Mouse (Mus musculus) hematopoietic stem cell, adult 5-6 weeks (primary cell): ENCODE measurements around the gene Pcdh9. TPM values are rescaled to one million over a fixed set of nuclear protein-coding genes. Genes with fewer than 3 reads are reported as not detected.

ENCODE experiments used
- ATAC-seq, 2 experiments: fragments of 125-278 bp in 1 of 2; replicated peaks in 1 of 2; 2 replicates each; pipeline ENCODE4 v1.8.0; 2016 to 2017; ENCODE audit warnings: inconsistent platforms in 2 of 2, mild to moderate bottlenecking in 2 of 2, moderate number of reproducible peaks in 2 of 2, low read depth in 1 of 2, moderate TSS enrichment in 1 of 2; ENCODE audit not compliant: low FRiP score in 2 of 2, poor library complexity in 2 of 2, severe bottlenecking in 2 of 2, insufficient read depth in 1 of 2, low TSS enrichment in 1 of 2
- total RNA-seq: library from RNA; stranded (forward); fragments of 172-1452, 232-1000 nt; gene quantifications from 2 replicates; pipeline ENCODE4 v1.2.3, GENCODE M21; 2017

Gene Pcdh9
- total RNA-seq, 1 experiment from 2014 or later, result not detected

- ATAC-seq, result no peak
These were observed 63.3 kb downstream of the Pcdh9 start for GRCm38 (mm10) chr14:93827159-93827558.

DNA sequence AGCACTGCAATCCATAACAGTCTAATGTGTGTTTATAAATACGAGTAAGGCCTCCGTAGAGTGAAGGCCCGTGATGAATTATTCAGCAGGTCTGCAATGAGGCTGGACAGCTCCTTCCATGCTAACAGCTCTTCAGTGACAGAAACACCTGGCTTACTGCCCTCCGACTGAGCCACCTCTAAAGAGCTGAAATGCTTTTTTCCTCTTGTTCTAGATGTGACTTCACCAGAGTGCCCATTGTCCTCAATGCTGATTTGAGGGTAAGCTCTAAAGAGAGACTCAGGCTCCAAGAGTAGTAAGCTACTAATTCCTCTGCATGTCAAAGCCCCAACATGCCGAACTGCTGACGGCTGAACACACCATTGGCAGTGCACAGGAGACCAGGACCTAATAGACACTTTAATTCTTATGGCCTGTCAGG, 64.4 kb downstream of the Pcdh9 start:
- ATAC-seq, result no peak

GRCm38 (mm10) chr14:93818845-93819244, 71.6 kb downstream of the Pcdh9 start:
- no peak for ATAC-seq

GRCm38 (mm10) chr14:93817591-93817990, 72.9 kb downstream of the Pcdh9 start:
- no peak for ATAC-seq

- ATAC-seq, result no peak
These were observed 95.9 kb downstream of the Pcdh9 start for GRCm38 (mm10) chr14:93794530-93794929.

DNA sequence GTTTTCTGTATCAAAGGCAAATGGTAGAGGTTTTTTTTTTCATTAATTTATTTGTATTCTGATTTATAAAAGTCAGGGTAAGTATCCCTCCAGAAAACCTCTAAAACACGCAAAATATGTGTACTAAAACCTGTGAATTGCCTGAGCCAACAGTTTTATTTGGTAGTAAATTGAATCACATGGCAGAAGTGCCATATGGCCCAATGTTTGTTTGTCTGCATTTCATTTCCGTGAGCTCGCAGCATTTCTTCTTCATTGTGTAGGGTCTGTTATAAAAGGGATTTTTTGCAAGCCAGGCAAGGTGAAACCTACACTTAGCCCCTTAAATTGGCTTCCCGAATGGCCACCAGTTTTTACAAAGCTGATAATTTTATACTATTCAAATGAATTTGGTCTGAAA, 104.2 kb downstream of the Pcdh9 start:
- no peak for ATAC-seq

DNA sequence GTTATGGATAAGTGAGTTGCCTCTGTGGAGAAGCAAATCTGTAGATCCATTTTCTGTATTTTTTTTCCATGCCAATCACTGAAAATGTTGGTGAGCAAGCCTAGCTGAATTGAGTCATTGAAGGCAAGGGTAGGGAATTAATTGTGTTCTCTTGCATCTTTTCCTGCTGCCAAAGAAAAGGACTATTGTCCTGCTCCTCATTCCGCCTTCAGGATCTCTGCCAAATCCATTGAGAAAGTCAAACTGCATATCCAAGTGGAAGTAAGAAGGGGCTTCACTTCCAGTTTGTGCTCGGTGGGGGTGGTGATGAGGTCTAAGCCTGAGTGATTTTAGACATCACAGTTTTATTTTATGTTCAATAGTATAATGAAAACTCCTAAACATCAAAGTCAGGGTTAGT, 105.4 kb downstream of the Pcdh9 start:
- no peak for ATAC-seq

- no peak for ATAC-seq
These were observed 127.6 kb downstream of the Pcdh9 start for GRCm38 (mm10) chr14:93762855-93763254.

DNA sequence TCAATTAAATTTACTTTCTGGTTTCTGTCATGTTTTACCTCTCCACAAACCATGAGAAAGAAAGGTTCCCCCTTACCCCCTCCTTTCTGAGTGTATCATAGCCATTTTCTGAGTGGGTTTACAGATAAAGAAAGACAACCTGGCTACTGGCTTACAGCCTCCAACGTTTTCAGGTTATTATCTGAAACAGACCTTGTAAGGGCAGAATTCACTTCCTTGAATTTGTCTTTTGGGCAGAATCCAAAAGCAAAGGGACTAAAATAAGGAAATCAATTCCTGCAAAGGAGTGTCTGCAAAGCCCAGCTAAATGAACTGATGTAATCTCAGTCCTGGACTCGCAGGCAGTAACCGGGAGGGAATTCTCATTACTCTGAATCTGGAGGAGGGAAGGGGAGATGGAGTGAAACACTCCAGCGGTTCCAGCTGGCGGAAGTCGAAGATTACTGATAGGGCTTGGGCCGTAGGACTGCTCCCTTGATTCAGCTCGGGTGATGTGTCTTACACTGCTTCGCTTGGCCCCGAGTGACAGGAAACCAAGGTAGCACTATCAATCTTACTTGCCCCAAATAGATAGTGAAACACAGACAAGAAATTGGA, 156.3 kb downstream of the Pcdh9 start:
- no peak for ATAC-seq

GRCm38 (mm10) chr14:93725798-93726197, 164.7 kb downstream of the Pcdh9 start:
- no peak for ATAC-seq

- no peak for ATAC-seq
These were observed 171.3 kb downstream of the Pcdh9 start for GRCm38 (mm10) chr14:93719208-93719607.

DNA sequence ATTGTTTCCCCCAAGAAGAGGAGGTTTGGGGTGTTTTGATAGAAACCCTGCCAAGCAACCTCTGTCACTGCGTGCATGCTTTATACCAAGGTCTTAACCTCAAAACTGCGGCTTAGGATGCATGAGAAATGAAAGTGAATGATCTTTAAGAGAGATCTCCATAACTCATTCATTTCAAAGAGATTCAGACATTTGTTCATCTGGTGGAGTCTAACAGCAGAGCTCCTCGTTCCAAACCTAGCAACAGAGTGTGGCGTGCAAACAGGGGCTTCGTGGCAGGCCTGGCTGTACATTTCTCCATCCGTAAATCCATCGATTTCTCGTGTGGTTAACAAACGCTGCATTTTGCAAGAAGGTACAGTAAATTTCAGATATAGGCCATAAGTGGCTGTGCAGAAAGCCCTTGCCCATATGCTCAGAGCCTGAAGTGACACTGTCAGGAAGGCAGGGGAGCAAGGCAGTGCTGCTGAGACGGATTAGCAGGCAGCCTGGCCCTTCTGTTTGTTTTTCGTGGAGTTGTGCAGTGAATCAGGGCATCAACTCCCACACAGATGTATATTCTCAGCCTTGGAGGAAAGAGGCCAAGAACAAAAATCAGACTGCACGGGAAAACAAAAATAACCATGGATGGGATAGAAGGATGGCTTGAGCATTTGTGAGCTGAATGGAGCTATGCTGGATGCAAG, 177.1 kb downstream of the Pcdh9 start:
- no peak for ATAC-seq

- no peak for ATAC-seq
These were observed 181.8 kb downstream of the Pcdh9 start for GRCm38 (mm10) chr14:93708651-93709050.

DNA sequence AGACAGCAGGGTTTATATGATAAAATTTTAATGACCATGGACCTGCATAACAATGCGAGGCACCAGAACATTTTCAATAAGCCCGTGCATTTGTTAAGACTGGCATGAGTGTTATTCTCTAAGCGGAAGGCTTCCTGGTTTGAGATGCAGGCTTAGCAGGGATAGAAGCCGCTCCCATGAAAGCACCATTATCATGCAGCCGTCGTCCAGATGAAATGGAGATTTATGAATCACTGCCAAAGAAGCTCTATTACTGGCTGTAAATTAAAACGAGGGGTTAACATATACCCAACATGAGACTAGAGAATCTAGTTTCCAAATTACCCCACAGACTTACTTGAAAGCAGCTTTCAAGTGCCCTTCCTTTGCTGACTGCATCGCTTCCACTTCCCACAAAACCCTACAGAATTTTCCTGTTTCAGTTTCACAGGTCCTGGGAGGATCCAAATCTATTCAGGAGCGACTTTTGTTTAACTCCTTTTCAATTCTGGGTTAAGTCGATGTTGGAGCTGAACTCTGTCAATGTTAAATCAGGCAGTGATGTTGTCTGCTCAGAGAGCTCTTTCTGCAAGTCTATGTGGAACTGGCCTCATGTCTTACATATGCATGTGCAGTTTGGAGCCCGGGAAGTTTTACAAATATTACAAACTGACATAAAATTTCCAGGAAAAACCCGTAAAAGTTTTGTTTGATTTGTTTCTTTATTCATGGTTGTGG, 188.9 kb downstream of the Pcdh9 start:
- no peak for ATAC-seq

DNA sequence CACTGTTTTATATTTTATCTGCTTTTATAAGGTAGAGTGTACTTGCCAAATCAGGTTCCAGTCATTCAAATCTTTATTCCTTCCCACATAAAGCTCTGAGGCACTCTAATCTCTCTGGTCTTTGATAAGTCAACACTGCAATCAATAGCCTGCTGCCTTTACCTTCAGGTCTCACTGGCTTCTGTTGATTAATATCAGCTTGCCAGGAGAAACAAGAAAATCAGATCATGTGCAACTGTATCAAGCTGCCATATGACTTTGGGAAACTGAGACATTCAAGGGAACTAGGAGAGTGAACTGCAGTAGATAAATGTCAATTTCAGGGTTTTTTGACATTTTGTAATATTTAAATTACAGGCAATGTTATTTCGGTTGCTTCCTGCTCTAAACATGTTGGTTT, 189.6 kb downstream of the Pcdh9 start:
- no peak for ATAC-seq

GRCm38 (mm10) chr14:93684641-93685040, 205.8 kb downstream of the Pcdh9 start:
- ATAC-seq, result no peak

GRCm38 (mm10) chr14:93675273-93676068, 215.0 kb downstream of the Pcdh9 start:
- ATAC-seq, result no peak
